Mouse (Mus musculus): Measurements from ENCODE around the gene Btbd11. TPM values are rescaled to one million over a fixed set of nuclear protein-coding genes. Genes with fewer than 3 reads are reported as not detected.

Gene Btbd11
- polyA plus RNA-seq, 1 experiment from 2014 or later: 13.9 TPM

DNA sequence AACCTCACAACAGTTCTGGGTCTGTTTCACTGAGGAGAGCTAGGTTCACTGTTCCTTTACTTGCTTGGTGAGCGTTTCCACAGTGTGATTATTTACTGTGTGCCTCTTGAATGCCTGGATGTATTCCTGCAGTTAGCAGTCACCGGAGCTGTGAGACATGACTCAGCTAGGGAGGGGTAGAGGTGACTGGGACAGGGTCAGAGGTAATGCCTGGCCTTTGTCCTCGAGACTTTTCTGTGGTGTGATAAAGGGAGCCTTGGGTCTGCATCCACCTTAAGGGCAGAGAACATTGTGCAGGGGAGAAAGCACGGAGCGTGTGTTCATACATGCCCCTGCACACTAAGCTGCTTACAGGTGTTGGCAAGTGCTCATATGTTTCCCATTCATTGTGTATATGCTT, 126.2 kb downstream of the Btbd11 start:
- Histone ChIP-seq H3K27ac (no peak overlapping the region), H3K36me3 (no peaks in the 10 kb centered on the region), H3K27me3 (no peaks in the 10 kb centered on the region), H3K9ac (no peak overlapping the region), H3K4me1 (peaks cover 15% of the 10 kb centered on the region), H3K4me2 (replicated peaks) (no peak overlapping the region), H3K9me3 (replicated peaks) (no peaks in the 10 kb centered on the region), H3K4me3 (no peak overlapping the region)
- WGBS: 79% methylated on average over 5 of the region's 5 CpGs
- ATAC-seq (ENCODE audit: low FRiP score): no peak

GRCm38 (mm10) chr10:85517223-85518110, 130.9 kb downstream of the Btbd11 start:
- no peaks in the 10 kb centered on the region for H3K9me3 ChIP-seq (replicated peaks)
- no peaks in the 10 kb centered on the region for H3K27me3 ChIP-seq
- no peak overlapping the region for H3K4me2 ChIP-seq (replicated peaks)
- 67% methylated on average over 13 of the region's 13 CpGs for WGBS
- no peak overlapping the region for H3K9ac ChIP-seq
- H3K4me3 ChIP-seq: no peak overlapping the region
- H3K27ac ChIP-seq: no peak overlapping the region
- no peaks in the 10 kb centered on the region for H3K36me3 ChIP-seq
- no peak for ATAC-seq (ENCODE audit: low FRiP score)
- peaks cover 5% of the 10 kb centered on the region; the same call in 1 of the 2 replicates for H3K4me1 ChIP-seq

DNA sequence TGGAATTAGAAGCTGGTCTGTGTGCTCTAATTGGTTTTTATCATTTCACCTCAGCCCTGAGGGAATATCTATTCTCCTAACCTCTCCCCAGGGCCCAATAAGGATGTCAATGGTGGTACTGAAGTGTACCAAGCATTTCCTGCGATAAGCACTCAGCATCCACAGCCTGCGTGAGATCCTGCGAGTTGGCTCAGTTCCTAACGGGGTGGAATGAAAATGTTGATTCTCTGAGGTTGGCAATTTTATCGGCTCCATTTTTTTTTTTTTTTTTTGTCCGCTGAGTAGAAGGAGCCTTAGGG, 131.4 kb downstream of the Btbd11 start:
- Histone ChIP-seq H3K36me3 (no peaks in the 10 kb centered on the region), H3K27ac (no peak overlapping the region), H3K4me2 (replicated peaks) (no peak overlapping the region), H3K4me3 (no peak overlapping the region), H3K27me3 (no peaks in the 10 kb centered on the region), H3K4me1 (peaks cover 5% of the 10 kb centered on the region; the same call in 1 of the 2 replicates), H3K9ac (no peak overlapping the region), H3K9me3 (replicated peaks) (no peaks in the 10 kb centered on the region)
- WGBS: 79% methylated on average over 6 of the region's 6 CpGs
- no peak for ATAC-seq (ENCODE audit: low FRiP score)

DNA sequence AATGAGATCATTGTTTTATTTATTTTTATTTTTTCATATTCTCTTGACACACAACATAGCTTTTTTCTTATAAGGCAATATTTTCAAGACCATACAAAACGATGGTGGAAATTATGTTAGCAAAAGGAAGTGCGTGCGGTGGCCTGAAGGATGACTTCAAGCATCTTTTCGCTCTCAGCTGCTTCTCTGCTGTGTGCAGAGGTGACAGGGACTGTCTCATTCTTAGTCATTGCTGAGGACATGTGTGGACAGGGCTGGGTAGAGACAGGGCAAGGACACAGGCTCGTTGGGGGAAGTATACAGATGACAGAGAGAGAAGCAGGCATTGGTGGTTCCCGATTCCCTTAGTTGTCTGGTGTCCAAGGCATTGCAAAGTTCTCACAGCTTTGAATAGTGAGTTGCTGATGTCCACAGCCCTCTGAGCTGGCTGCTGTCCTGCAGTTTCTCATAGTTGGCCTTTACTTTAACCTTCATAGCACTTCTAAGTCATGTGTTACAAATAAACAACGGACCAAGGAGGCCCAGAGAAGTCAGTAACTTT, 135.7 kb downstream of the Btbd11 start:
- 86% methylated on average over 7 of the region's 7 CpGs for WGBS
- no peak overlapping the region for H3K9ac ChIP-seq
- no peaks in the 10 kb centered on the region for H3K9me3 ChIP-seq (replicated peaks)
- no peaks in the 10 kb centered on the region for H3K36me3 ChIP-seq
- H3K27me3 ChIP-seq: no peaks in the 10 kb centered on the region
- no peak overlapping the region for H3K4me3 ChIP-seq
- peaks cover 25% of the 10 kb centered on the region for H3K4me1 ChIP-seq
- H3K4me2 ChIP-seq (replicated peaks): no peak overlapping the region
- H3K27ac ChIP-seq: no peak overlapping the region
- no peak for ATAC-seq (ENCODE audit: low FRiP score)

DNA sequence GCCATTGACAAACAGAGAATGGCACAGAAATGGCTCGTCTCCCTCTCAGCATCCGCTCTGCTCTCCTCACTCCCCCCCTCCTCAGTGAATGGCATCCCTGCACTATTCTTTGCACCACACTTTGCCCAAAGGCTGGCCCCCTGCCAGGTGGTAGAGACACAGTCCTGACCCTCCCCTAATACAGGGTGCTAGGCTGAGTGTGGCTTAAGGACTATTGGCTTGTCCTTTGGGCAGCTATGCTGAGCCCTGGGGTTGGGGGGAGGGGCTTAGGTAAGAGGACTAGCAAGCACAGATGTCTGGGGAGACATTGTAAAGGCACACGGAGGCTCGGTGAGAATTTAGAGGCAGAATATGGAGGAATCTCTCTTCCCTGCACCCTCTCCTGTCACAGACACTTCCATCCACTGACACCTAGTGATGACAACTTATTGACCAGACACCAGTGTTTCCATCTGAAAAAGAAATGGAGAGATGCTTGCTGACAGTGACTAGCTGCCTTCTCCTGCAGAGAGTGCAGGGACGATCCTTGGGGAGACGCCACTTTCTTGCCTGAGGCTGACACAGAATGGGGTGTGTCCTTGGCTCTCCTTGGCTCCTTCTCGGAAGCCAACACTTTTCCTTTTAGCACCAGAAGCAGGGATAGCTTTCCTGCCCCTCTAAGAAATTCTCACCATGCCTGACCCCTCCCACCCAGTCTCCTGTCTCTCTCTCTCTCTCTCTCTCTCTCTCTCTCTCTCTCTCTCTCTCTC, 138.8 kb downstream of the Btbd11 start:
- Histone ChIP-seq H3K36me3 (no peaks in the 10 kb centered on the region), H3K4me3 (no peak overlapping the region), H3K9ac (no peak overlapping the region), H3K4me1 (peaks cover 19% of the 10 kb centered on the region), H3K9me3 (replicated peaks) (no peaks in the 10 kb centered on the region), H3K4me2 (replicated peaks) (no peak overlapping the region), H3K27me3 (no peaks in the 10 kb centered on the region; the same call in 1 of the 2 replicates), H3K27ac (no peak overlapping the region)
- peak; percentile 67 for ATAC-seq (ENCODE audit: low FRiP score)
- WGBS: 31% methylated on average over 7 of the region's 7 CpGs

GRCm38 (mm10) chr10:85526657-85527056, 140.0 kb downstream of the Btbd11 start:
- no peaks in the 10 kb centered on the region; the same call in 1 of the 2 replicates for H3K27me3 ChIP-seq
- no peak overlapping the region for H3K4me2 ChIP-seq (replicated peaks)
- no peak for ATAC-seq (ENCODE audit: low FRiP score)
- H3K27ac ChIP-seq: no peak overlapping the region
- no peaks in the 10 kb centered on the region for H3K36me3 ChIP-seq
- no peaks in the 10 kb centered on the region for H3K9me3 ChIP-seq (replicated peaks)
- 58% methylated on average over 2 of the region's 2 CpGs for WGBS
- H3K4me1 ChIP-seq: peaks cover 19% of the 10 kb centered on the region
- H3K4me3 ChIP-seq: no peak overlapping the region
- H3K9ac ChIP-seq: peak overlapping the region; percentile 13; the same call in 1 of the 2 replicates

DNA sequence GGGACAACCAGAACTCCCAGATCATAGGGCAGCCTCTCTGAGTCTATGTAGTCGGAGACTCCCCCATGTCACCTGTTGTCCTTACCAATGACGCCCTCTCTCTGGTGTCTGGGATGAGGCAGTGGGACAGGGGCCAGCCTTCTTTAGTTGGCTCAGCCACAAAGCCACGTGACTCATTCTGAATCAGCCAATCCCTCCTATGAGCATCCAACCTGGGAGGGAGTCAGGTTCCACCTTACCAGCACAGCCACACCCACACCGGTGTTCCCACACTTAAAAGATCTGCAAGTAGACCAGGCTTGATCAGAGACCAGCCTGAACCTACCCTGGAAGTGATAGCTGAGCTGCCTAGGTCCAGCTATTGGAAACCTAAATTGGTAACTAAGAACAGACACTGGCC, 141.1 kb downstream of the Btbd11 start:
- Histone ChIP-seq H3K4me3 (no peak overlapping the region), H3K9me3 (replicated peaks) (no peaks in the 10 kb centered on the region), H3K36me3 (no peaks in the 10 kb centered on the region), H3K4me1 (peaks cover 19% of the 10 kb centered on the region), H3K27ac (no peak overlapping the region), H3K9ac (no peak overlapping the region), H3K4me2 (replicated peaks) (no peak overlapping the region), H3K27me3 (no peaks in the 10 kb centered on the region; the same call in 1 of the 2 replicates)
- 66% methylated on average over 4 of the region's 4 CpGs for WGBS
- ATAC-seq (ENCODE audit: low FRiP score): no peak

DNA sequence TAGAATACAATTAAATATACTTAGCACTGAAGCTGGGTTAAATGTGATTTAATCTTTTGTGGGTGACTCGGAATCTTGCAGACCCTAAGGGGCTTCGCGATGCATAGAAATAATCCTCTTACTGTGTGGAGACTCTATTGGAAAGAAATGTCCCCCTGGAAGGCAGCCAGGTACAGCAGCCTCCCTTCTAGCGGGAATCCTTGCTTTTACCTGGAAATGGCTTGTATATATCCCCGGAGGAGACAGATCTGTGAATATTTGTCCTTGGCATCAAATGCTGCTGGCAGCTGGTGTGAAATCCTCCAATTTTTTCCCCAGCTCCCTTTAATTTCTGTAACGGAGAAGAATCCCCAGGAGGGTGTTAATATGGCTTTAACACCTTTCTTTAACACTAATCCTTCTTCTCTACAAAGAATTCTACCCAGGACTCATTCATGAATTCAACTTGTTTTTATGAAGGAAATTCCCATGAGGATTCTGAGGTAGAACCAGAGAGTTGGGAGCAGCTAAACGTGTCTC, 146.6 kb downstream of the Btbd11 start:
- ATAC-seq (ENCODE audit: low FRiP score): no peak
- Histone ChIP-seq H3K4me2 (replicated peaks) (no peak overlapping the region), H3K9ac (no peak overlapping the region), H3K36me3 (no peaks in the 10 kb centered on the region), H3K9me3 (replicated peaks) (no peaks in the 10 kb centered on the region), H3K4me3 (no peak overlapping the region), H3K4me1 (no peaks in the 10 kb centered on the region), H3K27me3 (peaks cover 7% of the 10 kb centered on the region), H3K27ac (no peak overlapping the region)
- WGBS: 60% methylated on average over 7 of the region's 7 CpGs

- H3K9ac ChIP-seq: no peak overlapping the region
- no peaks in the 10 kb centered on the region for H3K9me3 ChIP-seq (replicated peaks)
- no peaks in the 10 kb centered on the region for H3K36me3 ChIP-seq
- H3K4me1 ChIP-seq: peaks cover 11% of the 10 kb centered on the region
- WGBS: 92% methylated on average over 11 of the region's 11 CpGs
- peaks cover 11% of the 10 kb centered on the region for H3K27me3 ChIP-seq
- H3K4me2 ChIP-seq (replicated peaks): no peak overlapping the region
- H3K27ac ChIP-seq: no peak overlapping the region
- H3K4me3 ChIP-seq: no peak overlapping the region
- ATAC-seq (ENCODE audit: low FRiP score): no peak
Measured at GRCm38 (mm10) chr10:85538051-85538753, 151.6 kb downstream of the Btbd11 start.

DNA sequence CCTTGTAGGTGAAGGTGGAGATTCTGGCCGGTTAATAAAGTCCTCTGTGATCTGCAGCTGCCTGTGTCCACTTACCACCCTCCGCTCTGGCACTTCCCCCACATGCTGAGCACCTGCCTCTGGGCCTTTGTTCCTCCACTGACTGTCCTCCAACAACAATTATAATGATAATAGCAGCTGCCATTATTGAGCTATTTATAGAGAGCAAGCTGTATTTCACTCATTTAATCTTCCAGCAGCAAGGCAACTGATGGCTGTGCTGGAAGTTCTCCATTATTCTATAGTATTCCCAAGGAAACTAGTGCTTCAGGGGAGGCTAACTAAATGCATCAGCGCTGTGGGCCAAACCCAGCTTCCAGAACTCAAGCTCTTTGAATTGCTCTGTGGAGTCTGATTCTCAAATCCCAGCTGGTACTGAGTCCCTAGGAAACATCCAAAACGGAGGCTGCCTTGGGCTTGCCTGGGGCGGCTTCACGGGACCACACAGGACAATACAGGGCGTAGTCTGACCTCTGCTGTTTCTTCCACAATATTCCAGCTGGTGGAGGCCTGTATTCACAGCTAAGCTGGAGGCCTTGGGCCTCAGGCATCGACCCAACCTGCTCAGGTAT, 153.0 kb downstream of the Btbd11 start:
- ATAC-seq (ENCODE audit: low FRiP score): peak; percentile 67; the same call in 1 of the 2 replicates
- Histone ChIP-seq H3K4me1 (peaks cover 16% of the 10 kb centered on the region), H3K27ac (peak overlapping the region; percentile 36), H3K4me3 (no peak overlapping the region), H3K36me3 (no peaks in the 10 kb centered on the region), H3K9ac (no peak overlapping the region; the same call in 1 of the 2 replicates), H3K27me3 (peaks cover 11% of the 10 kb centered on the region), H3K4me2 (replicated peaks) (no peak overlapping the region), H3K9me3 (replicated peaks) (no peaks in the 10 kb centered on the region)
- 12% methylated on average over 8 of the region's 8 CpGs for whole genome bisulfite sequencing

GRCm38 (mm10) chr10:85540311-85541093, 153.9 kb downstream of the Btbd11 start:
- 91% methylated on average over 13 of the region's 13 CpGs for WGBS
- ATAC-seq (ENCODE audit: low FRiP score): no peak
- Histone ChIP-seq H3K27ac (no peak overlapping the region), H3K4me3 (no peak overlapping the region), H3K27me3 (peaks cover 11% of the 10 kb centered on the region), H3K9me3 (replicated peaks) (no peaks in the 10 kb centered on the region), H3K4me1 (peaks cover 16% of the 10 kb centered on the region), H3K36me3 (no peaks in the 10 kb centered on the region), H3K9ac (no peak overlapping the region), H3K4me2 (replicated peaks) (no peak overlapping the region)
